Mouse (Mus musculus): ENCODE measurements around the gene Trip12. TPM values are rescaled to one million over a fixed set of nuclear protein-coding genes. Genes with fewer than 3 reads are reported as not detected.

Trip12 gene
- polyA plus RNA-seq, 2 experiments = 76.9 to 87.3 TPM

- Histone ChIP-seq H3K4me3 (replicated peaks; ENCODE audit: low read length) (no peak overlapping the region), H3K4me2 (replicated peaks; ENCODE audit: low read depth, low read length, severe bottlenecking) (no peak overlapping the region), H3K9ac (ENCODE audit: low read depth, low read length, severe bottlenecking) (no peak overlapping the region), H3K27ac (replicated peaks; ENCODE audit: low read depth, low read length) (no peak overlapping the region), H3K4me1 (ENCODE audit: control insufficient read depth, insufficient read depth, low read length) (no peaks in the 10 kb centered on the region), H3K9me3 (ENCODE audit: control insufficient read depth, low read length) (no peaks in the 10 kb centered on the region), H3K27me3 (ENCODE audit: control insufficient read depth, insufficient read depth, low read length) (no peaks in the 10 kb centered on the region), H3K36me3 (ENCODE audit: control insufficient read depth, insufficient read depth, low read length) (no peaks in the 10 kb centered on the region)
- 86% methylated on average over 2 of the region's 2 CpGs for WGBS
- ATAC-seq (ENCODE audit: low FRiP score, low read depth) (no peak), DNase-seq (ENCODE audit: low spot score) (no peak)
- no peak for TF ChIP-seq POLR2A (IDR thresholded peaks at IDR 0.05; ENCODE audit: borderline replicate concordance, extremely low read depth, insufficient read depth, insufficient read length)
These were observed 37.3 kb upstream of the Trip12 start for GRCm38 (mm10) chr1:84877590-84877989.

- WGBS = 57% methylated on average over 4 of the region's 4 CpGs
- no peak overlapping the region for H3K4me3 ChIP-seq (replicated peaks; ENCODE audit: low read length)
- H3K9ac ChIP-seq (ENCODE audit: low read depth, low read length, severe bottlenecking) = no peak overlapping the region
- H3K36me3 ChIP-seq (ENCODE audit: control insufficient read depth, insufficient read depth, low read length) = no peaks in the 10 kb centered on the region
- TF ChIP-seq POLR2A (IDR thresholded peaks at IDR 0.05; ENCODE audit: borderline replicate concordance, extremely low read depth, insufficient read depth, insufficient read length) = no peak
- ATAC-seq (ENCODE audit: low FRiP score, low read depth) = no peak
- no peak overlapping the region for H3K4me2 ChIP-seq (replicated peaks; ENCODE audit: low read depth, low read length, severe bottlenecking)
- H3K9me3 ChIP-seq (ENCODE audit: control insufficient read depth, low read length) = no peaks in the 10 kb centered on the region
- H3K4me1 ChIP-seq (ENCODE audit: control insufficient read depth, insufficient read depth, low read length) = no peaks in the 10 kb centered on the region
- DNase-seq (ENCODE audit: low spot score) = no peak
- no peaks in the 10 kb centered on the region for H3K27me3 ChIP-seq (ENCODE audit: control insufficient read depth, insufficient read depth, low read length)
- H3K27ac ChIP-seq (replicated peaks; ENCODE audit: low read depth, low read length) = no peak overlapping the region
These were observed 32.6 kb upstream of the Trip12 start for GRCm38 (mm10) chr1:84872939-84873338.

GRCm38 (mm10) chr1:84872105-84872504 is 31.8 kb upstream of the Trip12 start:
- no peak for ATAC-seq (ENCODE audit: low FRiP score, low read depth)
- DNase-seq (ENCODE audit: low spot score) = no peak
- no peak overlapping the region for H3K27ac ChIP-seq (replicated peaks; ENCODE audit: low read depth, low read length)
- no peaks in the 10 kb centered on the region for H3K9me3 ChIP-seq (ENCODE audit: control insufficient read depth, low read length)
- H3K27me3 ChIP-seq (ENCODE audit: control insufficient read depth, insufficient read depth, low read length) = no peaks in the 10 kb centered on the region
- H3K9ac ChIP-seq (ENCODE audit: low read depth, low read length, severe bottlenecking) = no peak overlapping the region
- no peak overlapping the region for H3K4me2 ChIP-seq (replicated peaks; ENCODE audit: low read depth, low read length, severe bottlenecking)
- whole genome bisulfite sequencing = 25% methylated on average over 3 of the region's 3 CpGs
- no peak for TF ChIP-seq POLR2A (IDR thresholded peaks at IDR 0.05; ENCODE audit: borderline replicate concordance, extremely low read depth, insufficient read depth, insufficient read length)
- no peaks in the 10 kb centered on the region for H3K4me1 ChIP-seq (ENCODE audit: control insufficient read depth, insufficient read depth, low read length)
- H3K4me3 ChIP-seq (replicated peaks; ENCODE audit: low read length) = no peak overlapping the region
- H3K36me3 ChIP-seq (ENCODE audit: control insufficient read depth, insufficient read depth, low read length) = no peaks in the 10 kb centered on the region

- Histone ChIP-seq H3K9me3 (ENCODE audit: control insufficient read depth, low read length) (no peaks in the 10 kb centered on the region), H3K4me3 (replicated peaks; ENCODE audit: low read length) (no peak overlapping the region)
- 50% methylated on average over 6 of the region's 6 CpGs for WGBS
These were observed 30.8 kb upstream of the Trip12 start for GRCm38 (mm10) chr1:84871131-84871530.

GRCm38 (mm10) chr1:84869498-84869897 is 29.2 kb upstream of the Trip12 start:
- ATAC-seq (ENCODE audit: low FRiP score, low read depth) (no peak), DNase-seq (ENCODE audit: low spot score) (no peak)
- Histone ChIP-seq H3K27me3 (ENCODE audit: control insufficient read depth, insufficient read depth, low read length) (no peaks in the 10 kb centered on the region), H3K27ac (replicated peaks; ENCODE audit: low read depth, low read length) (no peak overlapping the region), H3K9me3 (ENCODE audit: control insufficient read depth, low read length) (no peaks in the 10 kb centered on the region), H3K36me3 (ENCODE audit: control insufficient read depth, insufficient read depth, low read length) (no peaks in the 10 kb centered on the region), H3K4me2 (replicated peaks; ENCODE audit: low read depth, low read length, severe bottlenecking) (no peak overlapping the region), H3K4me3 (replicated peaks; ENCODE audit: low read length) (no peak overlapping the region), H3K4me1 (ENCODE audit: control insufficient read depth, insufficient read depth, low read length) (no peaks in the 10 kb centered on the region), H3K9ac (ENCODE audit: low read depth, low read length, severe bottlenecking) (no peak overlapping the region)
- TF ChIP-seq POLR2A (IDR thresholded peaks at IDR 0.05; ENCODE audit: borderline replicate concordance, extremely low read depth, insufficient read depth, insufficient read length) = no peak
- 50% methylated on average over 7 of the region's 7 CpGs for WGBS

More at GRCm38 (mm10) chr1:84871131-84871530, 30.8 kb upstream of the Trip12 start:
- DNase-seq (ENCODE audit: low spot score) = no peak
- Histone ChIP-seq H3K4me2 (replicated peaks; ENCODE audit: low read depth, low read length, severe bottlenecking) (no peak overlapping the region), H3K36me3 (ENCODE audit: control insufficient read depth, insufficient read depth, low read length) (no peaks in the 10 kb centered on the region), H3K4me1 (ENCODE audit: control insufficient read depth, insufficient read depth, low read length) (no peaks in the 10 kb centered on the region), H3K27ac (replicated peaks; ENCODE audit: low read depth, low read length) (no peak overlapping the region), H3K27me3 (ENCODE audit: control insufficient read depth, insufficient read depth, low read length) (no peaks in the 10 kb centered on the region), H3K9ac (ENCODE audit: low read depth, low read length, severe bottlenecking) (no peak overlapping the region)
- no peak for TF ChIP-seq POLR2A (IDR thresholded peaks at IDR 0.05; ENCODE audit: borderline replicate concordance, extremely low read depth, insufficient read depth, insufficient read length)
- ATAC-seq (ENCODE audit: low FRiP score, low read depth) = no peak

GRCm38 (mm10) chr1:84868841-84869240 is 28.5 kb upstream of the Trip12 start:
- Histone ChIP-seq H3K27ac (replicated peaks; ENCODE audit: low read depth, low read length) (no peak overlapping the region), H3K27me3 (ENCODE audit: control insufficient read depth, insufficient read depth, low read length) (no peaks in the 10 kb centered on the region), H3K4me3 (replicated peaks; ENCODE audit: low read length) (no peak overlapping the region), H3K36me3 (ENCODE audit: control insufficient read depth, insufficient read depth, low read length) (no peaks in the 10 kb centered on the region), H3K9me3 (ENCODE audit: control insufficient read depth, low read length) (no peaks in the 10 kb centered on the region), H3K4me1 (ENCODE audit: control insufficient read depth, insufficient read depth, low read length) (no peaks in the 10 kb centered on the region), H3K4me2 (replicated peaks; ENCODE audit: low read depth, low read length, severe bottlenecking) (no peak overlapping the region), H3K9ac (ENCODE audit: low read depth, low read length, severe bottlenecking) (no peak overlapping the region)
- ATAC-seq (ENCODE audit: low FRiP score, low read depth) (no peak), DNase-seq (ENCODE audit: low spot score) (no peak)
- WGBS = 53% methylated on average over 4 of the region's 4 CpGs
- TF ChIP-seq POLR2A (IDR thresholded peaks at IDR 0.05; ENCODE audit: borderline replicate concordance, extremely low read depth, insufficient read depth, insufficient read length) = no peak
